Mouse (Mus musculus): Measurements from ENCODE around the gene Hspe1.

- no peak for TF ChIP-seq CTCF (conservative IDR thresholded peaks at IDR 0.05 in 1 of 2, IDR thresholded peaks at IDR 0.05 in 1 of 2; ENCODE audit: low read depth in 2 of 2, low read length in 2 of 2)
- no peak for TF ChIP-seq ETS1 (conservative IDR thresholded peaks at IDR 0.05; ENCODE audit: low read depth, low read length)
- no peak for TF ChIP-seq BHLHE40 (IDR thresholded peaks at IDR 0.05; ENCODE audit: low read depth, low read length)
- no peak for TF ChIP-seq HCFC1 (IDR thresholded peaks at IDR 0.05; ENCODE audit: low read depth, low read length)
- no peak for TF ChIP-seq TBP (conservative IDR thresholded peaks at IDR 0.05; ENCODE audit: low read depth, low read length)
Observed at GRCm38 (mm10) chr1:55041691-55042090, 46.2 kb upstream of the Hspe1 start.
